Mouse (Mus musculus) spleen, adult 2 months (tissue): ENCODE results near the gene Crmp1. TPM values are rescaled to one million over a fixed set of nuclear protein-coding genes. Genes with fewer than 3 reads are reported as not detected.

Experiments used
- DNase-seq, 2 experiments: peaks; one replicate each; pipeline versions ENCODE4 v3.0.0 to v3.0.0-alpha.2; 2012 to 2021; ENCODE audit warnings: low spot score in 2 of 2, low read depth in 1 of 2
- H3K27ac ChIP-seq: fragments of 200-500 bp; 2 replicates; pipeline ENCODE4 v1.5.1; 2012; ENCODE audit warnings: low read length, inconsistent platforms; ENCODE audit not compliant: insufficient read depth
- H3K27me3 ChIP-seq: fragments of 200-500 bp; 2 replicates; pipeline ENCODE4 v1.6.1; 2012; ENCODE audit warnings: mild to moderate bottlenecking, moderate library complexity, low read length, inconsistent platforms; ENCODE audit not compliant: control insufficient read depth, insufficient read depth
- H3K36me3 ChIP-seq: fragments of 200-500 bp; 2 replicates; pipeline ENCODE4 v1.6.1; 2012; ENCODE audit warnings: mild to moderate bottlenecking, low read length, inconsistent platforms; ENCODE audit not compliant: control insufficient read depth, insufficient read depth
- H3K4me1 ChIP-seq: fragments of 200-500 bp; 2 replicates; pipeline ENCODE4 v1.6.1; 2011; ENCODE audit warnings: inconsistent platforms; ENCODE audit not compliant: control insufficient read depth, insufficient read depth, insufficient read length
- H3K4me3 ChIP-seq: fragments of 200-500 bp; 2 replicates; pipeline ENCODE4 v1.5.1; 2011; ENCODE audit warnings: mild to moderate bottlenecking, inconsistent platforms; ENCODE audit not compliant: insufficient read depth, insufficient read length; ENCODE audit errors: extremely low read depth
- CTCF ChIP-seq: fragments of 200-500 bp; IDR thresholded peaks from 2 replicates; pipeline ENCODE4 v1.5.1; 2011; ENCODE audit warnings: mild to moderate bottlenecking, inconsistent platforms; ENCODE audit not compliant: insufficient read depth, insufficient read length, insufficient replicate concordance; ENCODE audit errors: extremely low read depth
- POLR2A ChIP-seq: fragments of 200-500 bp; IDR thresholded peaks from 2 replicates; pipeline ENCODE4 v1.6.1; 2011; ENCODE audit warnings: low read depth, low read length, inconsistent platforms
- WGBS: fragments of 180-500 bp; shearing (Covaris S2); methylation state at CpG from one replicate; pipeline ENCODE4 v1.1.7; 2018; 5-methylcytosine and 5-hydroxymethylcytosine counted together
- polyA plus RNA-seq: library from polyadenylated mRNA; depleted of rRNA; stranded (reverse); fragments of >200 nt; gene quantifications from 2 replicates; pipeline ENCODE4 v1.2.3, GENCODE M21; 2012

Gene Crmp1
- polyA plus RNA-seq, 1 experiment: 1.4 TPM

GRCm38 (mm10) chr5:37220575-37220974 lies 21.2 kb upstream of the Crmp1 start:
- no peak overlapping the region for H3K4me3 ChIP-seq
- H3K27ac ChIP-seq: no peak overlapping the region
- H3K27me3 ChIP-seq: no peaks in the 10 kb centered on the region
- no peak for TF ChIP-seq POLR2A
- TF ChIP-seq CTCF: no peak
- DNase-seq: no peak
- no peaks in the 10 kb centered on the region for H3K36me3 ChIP-seq
- WGBS: 85% methylated on average over 5 of the region's 5 CpGs
- H3K4me1 ChIP-seq: no peaks in the 10 kb centered on the region

- no peak overlapping the region for H3K4me3 ChIP-seq
- DNase-seq: no peak
- H3K27ac ChIP-seq: no peak overlapping the region
- H3K36me3 ChIP-seq: no peaks in the 10 kb centered on the region
- TF ChIP-seq CTCF (no peak), POLR2A (no peak)
- no peaks in the 10 kb centered on the region for H3K27me3 ChIP-seq
- 64% methylated on average over 6 of the region's 6 CpGs for WGBS
- no peaks in the 10 kb centered on the region for H3K4me1 ChIP-seq
Measured at GRCm38 (mm10) chr5:37221563-37221962, 20.2 kb upstream of the Crmp1 start.

- Histone ChIP-seq H3K4me1 (no peaks in the 10 kb centered on the region), H3K27me3 (no peaks in the 10 kb centered on the region), H3K27ac (no peak overlapping the region), H3K36me3 (no peaks in the 10 kb centered on the region), H3K4me3 (no peak overlapping the region)
- 78% methylated on average over 8 of the region's 8 CpGs for whole genome bisulfite sequencing
- no peak for TF ChIP-seq POLR2A
- TF ChIP-seq CTCF: no peak
- no peak for DNase-seq
Measured at GRCm38 (mm10) chr5:37222316-37222715, 19.4 kb upstream of the Crmp1 start.

- WGBS: 86% methylated on average over 1 of the region's 1 CpGs
- no peak for TF ChIP-seq CTCF
- TF ChIP-seq POLR2A: no peak
Measured at GRCm38 (mm10) chr5:37225708-37226107, 16.0 kb upstream of the Crmp1 start.

GRCm38 (mm10) chr5:37227956-37228680 lies 13.6 kb upstream of the Crmp1 start:
- H3K36me3 ChIP-seq: no peaks in the 10 kb centered on the region
- DNase-seq: no peak
- H3K4me1 ChIP-seq: no peaks in the 10 kb centered on the region
- WGBS: 44% methylated on average over 6 of the region's 6 CpGs
- H3K27ac ChIP-seq: no peak overlapping the region
- no peaks in the 10 kb centered on the region for H3K27me3 ChIP-seq
- no peak for TF ChIP-seq CTCF
- TF ChIP-seq POLR2A: no peak
- H3K4me3 ChIP-seq: no peak overlapping the region

More at GRCm38 (mm10) chr5:37225708-37226107, 16.0 kb upstream of the Crmp1 start:
- H3K4me1 ChIP-seq: no peaks in the 10 kb centered on the region
- no peak overlapping the region for H3K27ac ChIP-seq
- H3K4me3 ChIP-seq: no peak overlapping the region
- no peaks in the 10 kb centered on the region for H3K36me3 ChIP-seq
- no peak for DNase-seq
- no peaks in the 10 kb centered on the region for H3K27me3 ChIP-seq

- H3K36me3 ChIP-seq: no peaks in the 10 kb centered on the region
- no peak for TF ChIP-seq CTCF
- H3K4me3 ChIP-seq: no peak overlapping the region
- WGBS: 73% methylated on average over 7 of the region's 7 CpGs
- no peaks in the 10 kb centered on the region for H3K27me3 ChIP-seq
- no peak overlapping the region for H3K27ac ChIP-seq
- H3K4me1 ChIP-seq: no peaks in the 10 kb centered on the region
- DNase-seq: no peak
Measured at GRCm38 (mm10) chr5:37228894-37229293, 12.8 kb upstream of the Crmp1 start.

- no peak for DNase-seq
- no peak overlapping the region for H3K27ac ChIP-seq
- H3K36me3 ChIP-seq: no peaks in the 10 kb centered on the region
- TF ChIP-seq POLR2A (no peak), CTCF (no peak)
- no peaks in the 10 kb centered on the region for H3K4me1 ChIP-seq
- no peak overlapping the region for H3K4me3 ChIP-seq
- no peaks in the 10 kb centered on the region for H3K27me3 ChIP-seq
- WGBS: 42% methylated on average over 9 of the region's 9 CpGs
Measured at GRCm38 (mm10) chr5:37233010-37233557, 8.7 kb upstream of the Crmp1 start.
